Mouse (Mus musculus) G1E (cell line): ENCODE results near the gene Nanos3. TPM values are rescaled to one million over a fixed set of nuclear protein-coding genes. Genes with fewer than 3 reads are reported as not detected.

ENCODE experiments used
- ATAC-seq: 2 replicates; pipeline ENCODE4 v1.8.0; 2016; ENCODE audit warnings: mild to moderate bottlenecking; ENCODE audit not compliant: insufficient number of reproducible peaks, poor library complexity, low FRiP score, severe bottlenecking; ENCODE audit errors: extremely low read depth
- DNase-seq: peaks from one replicate; pipeline ENCODE4 v3.0.0; 2012; ENCODE audit warnings: low spot score
- H3K27me3 ChIP-seq: 2 replicates; pipeline ENCODE4 v1.6.1; 2012; ENCODE audit warnings: mild to moderate bottlenecking, low read length, inconsistent platforms; ENCODE audit not compliant: insufficient read depth
- H3K36me3 ChIP-seq: replicated peaks from 2 replicates; pipeline ENCODE3; 2012; ENCODE audit warnings: mild to moderate bottlenecking, inconsistent platforms
- H3K4me1 ChIP-seq: 2 replicates; pipeline ENCODE4 v1.6.1; 2012; ENCODE audit warnings: low read depth, low read length, inconsistent platforms, mixed read lengths; ENCODE audit not compliant: insufficient read depth
- H3K4me3 ChIP-seq: 2 replicates; pipeline ENCODE4 v1.5.1; 2012; ENCODE audit warnings: low read depth, mild to moderate bottlenecking, inconsistent platforms, low read length, moderate library complexity, mixed read lengths
- H3K9me3 ChIP-seq: replicated peaks from 2 replicates; pipeline ENCODE4 v1.6.1; 2012; ENCODE audit warnings: inconsistent platforms
- CTCF ChIP-seq: IDR thresholded peaks from 2 replicates; pipeline ENCODE4 v1.5.1; 2012; ENCODE audit warnings: low read depth, low read length, inconsistent platforms, mixed read lengths
- GATA1 ChIP-seq: IDR thresholded peaks from 2 replicates; pipeline ENCODE4 v1.6.1; 2012; ENCODE audit warnings: borderline replicate concordance, low read length, inconsistent platforms, mixed read lengths
- GATA2 ChIP-seq: IDR thresholded peaks from 2 replicates; pipeline ENCODE4 v1.6.1; 2012; ENCODE audit warnings: low read depth, low read length, inconsistent platforms, borderline replicate concordance
- POLR2AphosphoS5 ChIP-seq: IDR thresholded peaks from 2 replicates; pipeline ENCODE4 v1.6.1; 2012; ENCODE audit warnings: low read depth, low read length, inconsistent platforms; ENCODE audit not compliant: insufficient replicate concordance
- TAL1 ChIP-seq: conservative IDR thresholded peaks from 2 replicates; pipeline ENCODE4 v1.6.1; 2012; ENCODE audit warnings: low read depth, low read length, inconsistent platforms, mixed read lengths
- polyA plus RNA-seq: library from polyadenylated mRNA; stranded (reverse); fragments of >175 nt; gene quantifications from 2 replicates; pipeline ENCODE4 v1.2.3, GENCODE M21; 2012
- total RNA-seq, 2 experiments: library from RNA; stranded (forward) in 1 of 2; stranded (reverse) in 1 of 2; fragments of 200-1000 nt in 1 of 2; fragments of >200 nt in 1 of 2; fragmentation: Nextera tagmentation in 1 of 2; gene quantifications; 2 replicates each; pipeline ENCODE4 v1.2.3; 2014 to 2017

Gene Nanos3
- total and polyA plus RNA-seq, 3 experiments, result not detected

DNA sequence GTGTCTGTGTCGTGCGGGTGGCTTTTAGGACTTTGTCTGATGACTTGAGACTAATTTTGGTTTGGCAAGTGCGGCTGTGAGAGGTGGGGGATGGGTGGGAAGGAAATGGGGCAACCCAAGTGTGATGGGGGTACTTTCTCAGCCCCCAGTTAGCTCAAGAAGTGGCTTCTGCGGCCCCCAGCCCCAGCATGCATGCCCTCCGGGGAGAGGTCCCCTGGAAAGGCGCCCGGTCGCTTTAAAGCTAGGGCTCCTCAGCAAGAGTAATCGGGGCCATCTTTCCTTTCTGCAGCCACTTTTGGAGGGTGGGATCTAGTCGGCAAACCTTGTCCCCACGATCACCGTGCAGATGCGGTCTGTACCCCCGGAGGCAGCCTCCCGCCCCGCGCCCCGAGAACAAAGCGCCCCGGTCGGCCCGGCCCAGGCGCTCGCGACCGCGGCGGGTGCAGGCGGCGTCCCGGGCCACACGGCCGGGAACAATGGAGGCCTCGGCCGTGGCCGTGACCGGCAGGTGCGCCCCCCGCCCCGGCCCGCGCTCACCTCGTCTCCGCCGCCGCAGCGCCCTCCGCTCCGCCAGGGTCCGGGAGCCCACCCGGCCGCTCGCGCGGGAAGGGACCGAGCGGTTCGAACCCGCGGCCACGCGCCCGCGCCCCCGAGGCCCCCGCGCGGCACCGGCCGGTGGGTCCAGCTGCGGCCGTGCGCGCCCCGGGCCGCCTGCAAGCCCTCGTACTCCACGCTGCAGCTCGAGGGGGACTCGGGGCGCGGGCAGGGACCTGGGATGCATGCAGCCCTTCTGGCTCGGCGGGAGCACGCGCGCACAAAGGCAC, 1.5 kb downstream of the Nanos3 start:
- no peak for DNase-seq
- H3K4me3 ChIP-seq, result no peak overlapping the region
- H3K27me3 ChIP-seq, result peaks cover 35% of the 10 kb centered on the region
- H3K36me3 ChIP-seq, result no peaks in the 10 kb centered on the region
- ATAC-seq, result no peak
- TF ChIP-seq TAL1, result no peak
- TF ChIP-seq POLR2AphosphoS5, result no peak
- TF ChIP-seq GATA2, result no peak
- TF ChIP-seq GATA1, result no peak
- no peak for TF ChIP-seq CTCF
- peaks cover 23% of the 10 kb centered on the region for H3K4me1 ChIP-seq
- no peaks in the 10 kb centered on the region for H3K9me3 ChIP-seq

DNA sequence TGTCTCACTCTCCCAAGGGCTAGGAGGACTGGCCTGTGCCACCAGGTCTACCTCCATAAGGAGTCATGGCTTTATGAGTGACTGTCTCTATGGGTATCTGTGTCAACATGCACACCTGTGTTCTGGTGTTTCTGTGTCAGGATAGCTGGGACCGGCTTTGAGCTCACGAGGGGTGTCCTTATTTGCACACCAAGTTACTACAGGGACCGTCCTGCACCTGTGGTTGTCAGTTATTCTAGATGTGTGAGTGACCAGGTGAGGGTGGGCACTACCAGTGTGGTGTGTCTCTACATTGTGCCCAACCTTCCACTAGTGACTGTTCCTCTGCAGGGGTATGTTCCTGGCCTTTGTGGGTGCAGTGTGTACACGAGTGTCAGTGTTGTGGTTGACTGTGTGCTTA, 2.2 kb downstream of the Nanos3 start:
- DNase-seq (no peak), ATAC-seq (no peak)
- Histone ChIP-seq H3K4me1 (peaks cover 23% of the 10 kb centered on the region), H3K27me3 (peaks cover 41% of the 10 kb centered on the region), H3K4me3 (no peak overlapping the region), H3K36me3 (no peaks in the 10 kb centered on the region), H3K9me3 (no peaks in the 10 kb centered on the region)
- no peak for TF ChIP-seq GATA2
- TF ChIP-seq CTCF, result no peak
- no peak for TF ChIP-seq GATA1
- TF ChIP-seq POLR2AphosphoS5, result no peak
- TF ChIP-seq TAL1, result no peak

GRCm38 (mm10) chr8:84180530-84181190, 4.4 kb downstream of the Nanos3 start:
- no peak for TF ChIP-seq GATA2
- Histone ChIP-seq H3K36me3 (no peaks in the 10 kb centered on the region), H3K9me3 (no peaks in the 10 kb centered on the region), H3K27me3 (peaks cover 48% of the 10 kb centered on the region), H3K4me1 (peaks cover 10% of the 10 kb centered on the region), H3K4me3 (peak overlapping the region; percentile 41; the same call in 1 of the 2 replicates)
- DNase-seq (no peak), ATAC-seq (no peak)

GRCm38 (mm10) chr8:84179946-84180345, 5.1 kb downstream of the Nanos3 start:
- H3K27me3 ChIP-seq, result peaks cover 44% of the 10 kb centered on the region
- peaks cover 10% of the 10 kb centered on the region for H3K4me1 ChIP-seq
- H3K4me3 ChIP-seq, result no peak overlapping the region
- no peak for TF ChIP-seq TAL1
- no peak for TF ChIP-seq CTCF
- no peak for TF ChIP-seq GATA1
- no peak for TF ChIP-seq GATA2
- TF ChIP-seq POLR2AphosphoS5, result no peak
- DNase-seq, result no peak
- H3K36me3 ChIP-seq, result no peaks in the 10 kb centered on the region
- no peaks in the 10 kb centered on the region for H3K9me3 ChIP-seq
- no peak for ATAC-seq

DNA sequence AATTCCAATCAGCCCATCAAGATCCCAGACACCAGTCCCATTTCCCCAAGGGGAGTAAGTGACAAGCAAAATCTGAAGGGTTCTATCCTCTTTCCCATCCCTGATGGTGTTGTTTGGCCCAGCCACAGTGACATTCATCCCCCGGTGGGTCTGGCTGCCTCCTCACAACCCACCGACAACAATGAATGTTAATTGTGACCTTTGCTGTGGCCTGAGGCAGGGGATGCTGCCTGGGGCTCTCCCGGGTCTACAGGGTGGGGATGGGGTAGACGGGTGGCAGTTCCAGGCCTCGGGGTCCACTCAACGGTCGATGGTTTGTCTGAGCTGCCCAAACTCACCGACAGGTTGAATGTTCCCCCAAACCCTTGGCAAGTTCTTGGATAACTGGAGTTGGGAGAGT, 6.4 kb downstream of the Nanos3 start:
- Histone ChIP-seq H3K9me3 (no peaks in the 10 kb centered on the region), H3K36me3 (no peaks in the 10 kb centered on the region), H3K4me1 (peaks cover 10% of the 10 kb centered on the region), H3K4me3 (no peak overlapping the region), H3K27me3 (peaks cover 42% of the 10 kb centered on the region)
- no peak for TF ChIP-seq TAL1
- TF ChIP-seq GATA1, result no peak
- no peak for TF ChIP-seq CTCF
- no peak for TF ChIP-seq POLR2AphosphoS5
- no peak for TF ChIP-seq GATA2
- ATAC-seq, result no peak
- DNase-seq, result no peak

- H3K27me3 ChIP-seq, result peaks cover 44% of the 10 kb centered on the region
- ATAC-seq, result no peak
- H3K4me3 ChIP-seq, result no peak overlapping the region
- DNase-seq, result no peak
- peaks cover 10% of the 10 kb centered on the region for H3K4me1 ChIP-seq
- H3K9me3 ChIP-seq, result no peaks in the 10 kb centered on the region
- TF ChIP-seq CTCF (no peak), GATA2 (no peak), GATA1 (no peak), POLR2AphosphoS5 (no peak), TAL1 (no peak)
- no peaks in the 10 kb centered on the region for H3K36me3 ChIP-seq
Observed at GRCm38 (mm10) chr8:84177405-84177804, 7.6 kb downstream of the Nanos3 start.
